Mouse (Mus musculus) lung, postnatal 0 days (tissue): ENCODE measurements around the gene Erich4.

Experiments
- CTCF ChIP-seq: IDR thresholded peaks from 2 replicates; pipeline ENCODE4 v1.5.1; 2016; ENCODE audit warnings: antibody characterized with exemption, mild to moderate bottlenecking
- EP300 ChIP-seq: IDR thresholded peaks from 2 replicates; pipeline ENCODE4 v1.6.1; 2016; ENCODE audit warnings: antibody characterized with exemption, mild to moderate bottlenecking, control low read depth

DNA sequence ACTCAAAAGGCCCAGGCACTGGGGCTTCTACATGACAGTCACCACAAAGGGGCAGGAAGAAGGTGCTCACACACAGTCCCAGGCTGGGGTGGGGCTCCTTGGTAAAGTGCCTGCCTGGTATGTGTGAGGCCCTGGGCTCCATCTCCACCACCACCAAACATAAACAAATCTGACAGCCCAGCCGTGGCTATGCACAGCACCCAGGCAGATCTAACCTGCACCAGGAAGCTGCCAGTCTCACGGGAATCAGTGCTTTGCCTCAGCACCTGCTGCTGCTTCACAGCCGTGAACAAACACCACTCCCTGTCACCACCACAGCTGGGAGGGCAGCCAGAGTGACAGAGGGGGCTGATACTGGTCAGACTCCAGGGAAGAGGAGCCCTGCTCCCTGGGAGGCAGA lies 20.7 kb upstream of the Erich4 start:
- TF ChIP-seq EP300 (no peak), CTCF (no peak)
